Mouse (Mus musculus): ENCODE data around the gene Sh2d6. TPM values are rescaled to one million over a fixed set of nuclear protein-coding genes. Genes with fewer than 3 reads are reported as not detected.

The Sh2d6 gene
- polyA plus RNA-seq, 1 experiment: not detected

GRCm38 (mm10) chr6:72550025-72550424, 28.5 kb upstream of the Sh2d6 start:
- no peak overlapping the region for H3K9ac ChIP-seq (ENCODE audit: low read depth, poor library complexity, severe bottlenecking)
- no peak overlapping the region for H3K4me3 ChIP-seq (ENCODE audit: low read depth, low read length)
- H3K36me3 ChIP-seq (ENCODE audit: control insufficient read depth, insufficient read depth, low read length, poor library complexity, severe bottlenecking): no peaks in the 10 kb centered on the region
- no peak overlapping the region for H3K27ac ChIP-seq (ENCODE audit: insufficient read depth, low read length)
- H3K4me1 ChIP-seq (ENCODE audit: control insufficient read depth, insufficient read depth, low read length): peaks cover 4% of the 10 kb centered on the region
- no peaks in the 10 kb centered on the region for H3K27me3 ChIP-seq (ENCODE audit: control insufficient read depth, insufficient read depth, low read length, poor library complexity, severe bottlenecking)
- TF ChIP-seq CTCF (IDR thresholded peaks at IDR 0.05; ENCODE audit: low read depth, low read length): no peak
- no peak for TF ChIP-seq EP300 (IDR thresholded peaks at IDR 0.05; ENCODE audit: insufficient read depth, low read depth, low read length)
- no peak for TF ChIP-seq POLR2A (IDR thresholded peaks at IDR 0.05; ENCODE audit: insufficient read depth, low read length)
- no peaks in the 10 kb centered on the region for H3K9me3 ChIP-seq (replicated peaks; ENCODE audit: control insufficient read depth, insufficient read depth, low read length, poor library complexity, severe bottlenecking)

DNA sequence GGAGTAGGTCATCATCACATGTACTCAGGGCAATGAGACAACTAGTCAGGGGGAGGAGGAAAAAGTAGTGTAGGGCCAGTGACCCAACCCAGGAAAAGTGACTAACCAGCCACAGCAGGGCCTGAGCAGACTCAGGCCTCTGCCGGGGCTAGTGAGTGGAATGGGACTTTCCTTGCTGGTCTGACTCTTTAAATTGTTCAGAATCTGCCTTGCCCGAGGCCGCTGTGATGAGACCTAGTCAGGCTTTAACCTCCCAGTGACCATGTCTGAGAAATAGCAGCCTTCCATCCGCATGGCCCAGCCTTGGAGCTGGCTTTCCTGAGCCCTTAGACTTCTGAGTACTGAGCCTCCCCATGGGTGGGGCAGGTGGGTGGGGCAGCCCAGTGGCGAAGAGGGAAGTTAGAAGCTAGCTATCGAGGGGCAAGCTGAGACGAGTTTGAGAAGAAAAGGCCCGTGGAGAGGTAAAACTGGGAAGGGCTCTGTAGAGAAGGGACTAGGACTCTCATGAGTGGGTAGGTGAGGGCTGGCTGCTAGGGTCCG, 27.6 kb upstream of the Sh2d6 start:
- peak overlapping the region; percentile 28 for H3K9ac ChIP-seq (ENCODE audit: low read depth, poor library complexity, severe bottlenecking)
- peaks cover 4% of the 10 kb centered on the region for H3K4me1 ChIP-seq (ENCODE audit: control insufficient read depth, insufficient read depth, low read length)
- H3K36me3 ChIP-seq (ENCODE audit: control insufficient read depth, insufficient read depth, low read length, poor library complexity, severe bottlenecking): no peaks in the 10 kb centered on the region
- TF ChIP-seq EP300 (IDR thresholded peaks at IDR 0.05; ENCODE audit: insufficient read depth, low read depth, low read length): no peak
- TF ChIP-seq POLR2A (IDR thresholded peaks at IDR 0.05; ENCODE audit: insufficient read depth, low read length): no peak
- TF ChIP-seq CTCF (IDR thresholded peaks at IDR 0.05; ENCODE audit: low read depth, low read length): no peak
- peak overlapping the region; percentile 71 for H3K27ac ChIP-seq (ENCODE audit: insufficient read depth, low read length)
- no peaks in the 10 kb centered on the region for H3K27me3 ChIP-seq (ENCODE audit: control insufficient read depth, insufficient read depth, low read length, poor library complexity, severe bottlenecking)
- no peaks in the 10 kb centered on the region for H3K9me3 ChIP-seq (replicated peaks; ENCODE audit: control insufficient read depth, insufficient read depth, low read length, poor library complexity, severe bottlenecking)
- peak overlapping the region; percentile 16 for H3K4me3 ChIP-seq (ENCODE audit: low read depth, low read length)

DNA sequence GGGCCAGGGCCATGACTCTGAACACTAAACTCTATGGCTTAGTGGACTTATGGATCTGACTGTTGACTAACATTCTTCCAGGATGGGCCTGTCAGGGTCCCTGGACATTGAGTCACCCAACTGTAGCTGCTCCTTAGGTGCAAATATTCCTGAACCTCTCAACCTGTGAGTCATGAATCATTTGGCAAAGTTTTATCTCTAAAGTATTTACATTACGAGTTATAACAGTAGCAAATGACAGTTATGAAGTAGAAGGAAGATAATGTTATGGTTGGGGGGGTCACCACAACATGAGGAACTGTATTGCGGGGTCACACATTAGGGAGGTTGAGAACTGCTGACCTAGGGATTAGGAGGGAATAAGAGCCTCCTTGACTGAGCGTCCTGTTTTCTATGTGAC, 26.4 kb upstream of the Sh2d6 start:
- H3K27me3 ChIP-seq (ENCODE audit: control insufficient read depth, insufficient read depth, low read length, poor library complexity, severe bottlenecking): no peaks in the 10 kb centered on the region
- no peak overlapping the region for H3K9ac ChIP-seq (ENCODE audit: low read depth, poor library complexity, severe bottlenecking)
- H3K27ac ChIP-seq (ENCODE audit: insufficient read depth, low read length): no peak overlapping the region
- H3K36me3 ChIP-seq (ENCODE audit: control insufficient read depth, insufficient read depth, low read length, poor library complexity, severe bottlenecking): no peaks in the 10 kb centered on the region
- no peaks in the 10 kb centered on the region for H3K9me3 ChIP-seq (replicated peaks; ENCODE audit: control insufficient read depth, insufficient read depth, low read length, poor library complexity, severe bottlenecking)
- TF ChIP-seq POLR2A (IDR thresholded peaks at IDR 0.05; ENCODE audit: insufficient read depth, low read length): no peak
- no peak for TF ChIP-seq EP300 (IDR thresholded peaks at IDR 0.05; ENCODE audit: insufficient read depth, low read depth, low read length)
- TF ChIP-seq CTCF (IDR thresholded peaks at IDR 0.05; ENCODE audit: low read depth, low read length): no peak
- peaks cover 6% of the 10 kb centered on the region for H3K4me1 ChIP-seq (ENCODE audit: control insufficient read depth, insufficient read depth, low read length)
- H3K4me3 ChIP-seq (ENCODE audit: low read depth, low read length): no peak overlapping the region

GRCm38 (mm10) chr6:72547121-72547520, 25.6 kb upstream of the Sh2d6 start:
- no peak overlapping the region for H3K9ac ChIP-seq (ENCODE audit: low read depth, poor library complexity, severe bottlenecking)

DNA sequence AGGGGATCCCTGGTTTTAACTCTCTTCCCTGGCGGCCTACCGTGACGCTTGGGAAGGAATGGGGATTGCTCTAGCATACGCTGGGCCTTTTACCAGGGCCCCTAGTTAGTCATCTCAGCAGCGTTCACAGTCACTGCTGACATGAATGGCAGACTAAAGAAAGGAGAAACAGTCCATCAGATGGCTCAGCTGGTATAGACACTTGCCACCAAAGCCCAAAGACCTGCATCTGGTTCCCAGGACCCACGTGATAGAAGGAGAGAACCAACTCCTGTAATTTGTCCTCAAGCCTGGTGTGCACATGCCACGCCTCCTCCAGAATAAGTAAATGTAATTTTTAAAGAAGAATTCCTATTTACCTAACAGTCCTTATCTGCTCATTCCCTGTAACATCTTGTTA, 23.9 kb upstream of the Sh2d6 start:
- Histone ChIP-seq H3K27me3 (ENCODE audit: control insufficient read depth, insufficient read depth, low read length, poor library complexity, severe bottlenecking) (no peaks in the 10 kb centered on the region), H3K4me3 (ENCODE audit: low read depth, low read length) (no peak overlapping the region), H3K9me3 (replicated peaks; ENCODE audit: control insufficient read depth, insufficient read depth, low read length, poor library complexity, severe bottlenecking) (no peaks in the 10 kb centered on the region), H3K36me3 (ENCODE audit: control insufficient read depth, insufficient read depth, low read length, poor library complexity, severe bottlenecking) (no peaks in the 10 kb centered on the region), H3K4me1 (ENCODE audit: control insufficient read depth, insufficient read depth, low read length) (peaks cover 6% of the 10 kb centered on the region), H3K9ac (ENCODE audit: low read depth, poor library complexity, severe bottlenecking) (no peak overlapping the region), H3K27ac (ENCODE audit: insufficient read depth, low read length) (no peak overlapping the region)
- no peak for TF ChIP-seq CTCF (IDR thresholded peaks at IDR 0.05; ENCODE audit: low read depth, low read length)
- TF ChIP-seq POLR2A (IDR thresholded peaks at IDR 0.05; ENCODE audit: insufficient read depth, low read length): no peak
- TF ChIP-seq EP300 (IDR thresholded peaks at IDR 0.05; ENCODE audit: insufficient read depth, low read depth, low read length): no peak

More at GRCm38 (mm10) chr6:72547121-72547520, 25.6 kb upstream of the Sh2d6 start:
- Histone ChIP-seq H3K9me3 (replicated peaks; ENCODE audit: control insufficient read depth, insufficient read depth, low read length, poor library complexity, severe bottlenecking) (no peaks in the 10 kb centered on the region), H3K36me3 (ENCODE audit: control insufficient read depth, insufficient read depth, low read length, poor library complexity, severe bottlenecking) (no peaks in the 10 kb centered on the region), H3K4me1 (ENCODE audit: control insufficient read depth, insufficient read depth, low read length) (peaks cover 6% of the 10 kb centered on the region), H3K27me3 (ENCODE audit: control insufficient read depth, insufficient read depth, low read length, poor library complexity, severe bottlenecking) (no peaks in the 10 kb centered on the region), H3K4me3 (ENCODE audit: low read depth, low read length) (no peak overlapping the region), H3K27ac (ENCODE audit: insufficient read depth, low read length) (no peak overlapping the region)
- TF ChIP-seq CTCF (IDR thresholded peaks at IDR 0.05; ENCODE audit: low read depth, low read length): peak; percentile 30
- TF ChIP-seq POLR2A (IDR thresholded peaks at IDR 0.05; ENCODE audit: insufficient read depth, low read length): no peak

- peak within 1 kb of the TSS; percentile 75 for H3K9ac ChIP-seq (ENCODE audit: low read depth, poor library complexity, severe bottlenecking)
- H3K4me3 ChIP-seq (ENCODE audit: low read depth, low read length): peak within 1 kb of the TSS; percentile 49
- no peaks in the 10 kb centered on the region for H3K27me3 ChIP-seq (ENCODE audit: control insufficient read depth, insufficient read depth, low read length, poor library complexity, severe bottlenecking)
- H3K36me3 ChIP-seq (ENCODE audit: control insufficient read depth, insufficient read depth, low read length, poor library complexity, severe bottlenecking): no peaks in the 10 kb centered on the region
- peak within 1 kb of the TSS; percentile 52; the same call in 1 of the 2 replicates for H3K27ac ChIP-seq (ENCODE audit: insufficient read depth, low read length)
- no peaks in the 10 kb centered on the region for H3K9me3 ChIP-seq (replicated peaks; ENCODE audit: control insufficient read depth, insufficient read depth, low read length, poor library complexity, severe bottlenecking)
- peaks cover 2% of the 10 kb centered on the region for H3K4me1 ChIP-seq (ENCODE audit: control insufficient read depth, insufficient read depth, low read length)
- TF ChIP-seq EP300 (IDR thresholded peaks at IDR 0.05; ENCODE audit: insufficient read depth, low read depth, low read length) (no peak), POLR2A (IDR thresholded peaks at IDR 0.05; ENCODE audit: insufficient read depth, low read length) (no peak), CTCF (IDR thresholded peaks at IDR 0.05; ENCODE audit: low read depth, low read length) (no peak)
These were observed 22.9 kb upstream of the Sh2d6 start, which contains the start of gene Capg for GRCm38 (mm10) chr6:72544283-72544987. TSS of gene Capg (plus strand) at chr6:72544391.
